Mouse (Mus musculus): Measurements from ENCODE around the gene Tulp3. TPM values are rescaled to one million over a fixed set of nuclear protein-coding genes. Genes with fewer than 3 reads are reported as not detected.
A peak's percentile ranks its signal among the peaks of the same experiment; 100 is the strongest.
"Not testable (repeated sequence)": the region's sequence is repeated elsewhere in the genome, so short reads cannot be mapped to it uniquely, and the experiment has no call there.

Tulp3 gene
- total RNA-seq, 2 experiments from 2014 or later: 16.2 to 22.1 TPM

DNA sequence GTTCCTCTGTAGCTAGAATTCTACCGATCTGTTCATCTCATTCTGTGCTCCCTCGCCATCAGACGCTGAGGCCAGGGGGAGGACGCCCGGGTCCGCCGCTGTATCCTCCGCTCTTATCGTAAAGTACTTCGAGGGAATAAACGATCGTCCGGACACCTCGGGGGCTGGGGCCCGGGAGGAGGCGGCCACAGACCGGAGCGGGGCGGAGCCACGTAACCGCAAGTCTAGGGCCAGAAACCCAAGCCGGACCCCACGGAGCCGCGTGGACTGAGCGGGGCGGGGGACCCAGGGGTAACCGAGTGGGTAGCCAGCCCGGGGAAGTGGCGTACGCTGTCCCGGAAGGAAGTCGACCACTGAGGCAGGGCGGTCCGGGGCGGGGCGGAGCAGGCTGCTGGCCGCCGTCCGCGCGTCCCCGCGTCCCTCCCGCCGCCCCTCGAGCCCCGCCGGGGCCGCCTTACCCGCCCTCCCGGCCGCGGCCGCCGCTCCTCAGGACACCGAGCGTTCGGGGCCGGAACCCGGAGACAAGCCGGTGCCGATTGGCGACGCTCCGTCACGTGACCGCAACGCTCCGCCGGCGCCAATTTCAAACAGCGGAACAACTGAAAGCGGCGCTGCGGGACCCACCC, 6.8 kb upstream of the Tulp3 start, which contains the start of the genes Rhno1 and Foxm1:
Gene Rhno1 (minus strand): TSS at position 531 of the 626 bp plus-strand sequence.
Gene Foxm1 (plus strand): TSS at position 587 of the 626 bp plus-strand sequence.
- peak; percentile 77 to 87 for DNase-seq (ENCODE audit: low spot score in 2 of 2)
- intact Hi-C loops (cut with DNase I): loop anchor here (5.0 kb wide), 1 partner anchor 50 kb away; no protein-coding TSS in a partner anchor

- intact Hi-C loops (cut with DNase I): loop anchor here (5.0 kb wide), 1 partner anchor 50 kb away; no protein-coding TSS in a partner anchor
Measured at GRCm38 (mm10) chr6:128361901-128362300, 6.2 kb upstream of the Tulp3 start.

DNA sequence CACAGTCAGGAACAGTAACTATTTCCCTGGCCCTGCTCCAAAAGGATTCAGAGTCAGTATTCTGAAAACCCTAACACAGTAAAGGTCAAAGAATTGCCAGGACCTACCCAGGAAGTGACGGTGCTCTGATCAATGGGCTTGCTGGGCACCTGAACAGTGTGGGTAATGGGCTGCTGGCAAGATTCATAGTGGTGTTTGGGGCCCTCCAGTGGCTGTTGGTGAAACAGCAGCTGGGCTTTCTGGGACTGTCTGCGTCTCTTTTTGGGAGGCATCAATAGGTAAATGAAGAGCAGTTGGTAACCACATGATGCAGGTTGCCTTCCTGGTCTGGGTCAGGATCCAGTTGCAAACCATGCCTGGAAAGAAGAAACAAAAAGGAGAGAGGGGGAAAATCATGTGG, 3.3 kb upstream of the Tulp3 start:
- peak; percentile 72 to 75 for DNase-seq (ENCODE audit: low spot score in 2 of 2)
- intact Hi-C loops (cut with DNase I): loop anchor here (1.0 to 5.0 kb wide), 2 partner anchors 41 to 127 kb away; no protein-coding TSS in a partner anchor

More at GRCm38 (mm10) chr6:128361901-128362300, 6.2 kb upstream of the Tulp3 start:
- no peak for DNase-seq (ENCODE audit: low spot score in 2 of 2)

- DNase-seq (ENCODE audit: low spot score in 2 of 2): peak; percentile 51 to 55
- intact Hi-C loops (cut with DNase I): loop anchor here (5.0 kb wide), 1 partner anchor 123 kb away; no protein-coding TSS in a partner anchor
Measured at GRCm38 (mm10) chr6:128355201-128355681, 410 bp downstream of the Tulp3 start.

DNA sequence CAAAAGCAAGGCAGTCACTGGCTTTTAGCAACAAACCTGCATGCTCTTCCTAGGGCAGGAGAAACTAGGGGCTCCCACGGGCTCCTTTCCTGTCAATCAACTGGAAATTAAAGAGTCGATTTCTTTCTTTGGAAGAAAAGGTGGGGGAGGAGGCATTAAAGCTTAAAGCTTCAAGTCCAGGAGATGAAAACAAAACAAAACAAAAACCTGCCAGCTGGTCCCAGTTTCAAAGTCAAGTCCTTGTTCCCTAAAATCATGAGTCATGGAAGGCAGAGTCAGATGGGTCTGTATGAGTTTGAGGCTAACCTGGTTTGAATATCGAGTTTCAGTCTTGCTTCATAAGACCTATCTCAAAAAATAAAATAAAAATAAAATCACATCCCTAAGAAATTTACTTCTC, 1.5 kb downstream of the Tulp3 start:
- intact Hi-C loops (cut with DNase I): no loop called here
- no peak for DNase-seq (ENCODE audit: low spot score in 2 of 2)

- intact Hi-C loops (cut with DNase I): no loop called here
- peak in 1 of 2 experiments; percentile 47 for DNase-seq (ENCODE audit: low spot score in 2 of 2)
Measured at GRCm38 (mm10) chr6:128349711-128350110, 5.9 kb downstream of the Tulp3 start.

DNA sequence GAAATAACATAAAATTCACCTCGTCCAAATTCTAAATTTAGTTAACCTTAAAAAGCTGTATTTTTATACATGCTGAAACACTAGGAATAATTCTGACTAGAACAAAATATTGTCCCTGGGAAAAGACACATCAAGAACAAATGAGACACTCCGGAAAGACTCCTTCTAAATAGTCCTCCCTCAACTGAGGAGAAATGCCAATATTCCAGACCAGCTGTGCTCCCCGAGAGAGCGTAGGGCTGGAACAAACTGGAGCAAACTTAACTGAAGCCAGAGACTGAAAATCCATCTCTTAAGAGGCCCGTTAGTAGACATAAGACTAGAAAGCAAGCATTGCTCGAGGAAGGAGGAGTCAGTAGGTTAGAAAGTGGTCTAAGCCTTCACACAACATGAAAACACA, 8.9 kb downstream of the Tulp3 start:
- peak in 1 of 2 experiments; percentile 53 for DNase-seq (ENCODE audit: low spot score in 2 of 2)
- intact Hi-C loops (cut with DNase I): no loop called here

GRCm38 (mm10) chr6:128345623-128346022, 10.0 kb downstream of the Tulp3 start:
- no peak for DNase-seq (ENCODE audit: low spot score in 2 of 2)
- intact Hi-C loops (cut with DNase I): no loop called here

DNA sequence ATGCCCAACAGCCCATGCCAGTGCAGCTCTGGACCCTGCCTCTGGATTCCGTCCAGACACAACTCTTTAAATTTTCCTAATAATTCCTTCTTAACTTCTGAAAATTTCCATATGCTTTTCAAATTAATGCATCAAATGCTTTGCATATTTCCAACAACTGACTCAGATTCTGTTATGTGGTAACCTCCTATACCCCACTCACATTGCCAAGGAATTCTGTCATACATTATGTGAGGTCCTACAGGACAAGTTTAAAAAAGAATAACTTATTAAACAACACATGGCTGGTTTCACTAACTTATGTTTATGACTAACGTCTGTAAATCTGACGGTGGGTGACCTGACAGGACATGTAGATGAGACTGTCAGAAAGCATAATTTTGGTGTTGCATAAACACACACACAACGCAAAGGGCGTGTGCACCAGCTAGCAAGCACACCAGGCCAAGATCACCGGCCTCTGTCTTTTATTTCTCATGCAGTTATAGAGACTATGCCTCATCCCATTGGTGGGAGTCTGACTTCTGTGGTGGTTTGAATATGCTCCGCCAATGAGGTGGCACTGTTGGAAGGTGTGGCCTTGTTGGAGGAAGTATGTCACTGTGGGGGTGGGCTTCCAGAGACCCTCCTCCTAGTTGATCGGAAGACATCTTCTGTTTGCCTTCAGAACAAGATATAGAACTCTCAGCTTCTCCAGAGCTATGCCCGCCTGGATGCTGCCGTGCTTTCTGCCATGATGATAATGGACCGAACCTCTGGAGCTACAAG, 13.5 kb downstream of the Tulp3 start:
- DNase-seq (ENCODE audit: low spot score in 2 of 2): no peak
- intact Hi-C loops (cut with DNase I): no loop called here

GRCm38 (mm10) chr6:128338876-128339275, 16.8 kb downstream of the Tulp3 start:
- intact Hi-C loops (cut with DNase I): no loop called here
- DNase-seq (ENCODE audit: low spot score in 2 of 2): no peak

DNA sequence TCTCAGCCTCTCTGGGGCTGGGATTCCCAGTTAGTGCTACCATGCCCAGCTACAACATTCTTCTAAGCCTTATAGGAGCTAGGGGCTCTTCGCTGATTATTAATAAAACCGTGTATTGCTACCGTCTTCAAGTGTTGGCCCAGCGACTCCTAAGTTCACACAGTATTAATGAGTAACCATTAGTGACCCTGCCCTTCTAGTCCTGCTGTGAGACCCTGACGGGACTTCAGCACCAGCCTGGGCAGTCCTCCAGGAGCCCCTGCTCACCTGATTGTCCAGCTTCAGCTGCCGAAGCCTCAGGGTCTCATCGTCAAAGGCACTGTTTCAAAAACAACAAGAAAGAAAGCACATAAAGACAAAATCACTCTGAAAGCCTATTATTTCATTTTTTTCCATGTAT, 18.2 kb downstream of the Tulp3 start:
- intact Hi-C loops (cut with DNase I): no loop called here
- DNase-seq (ENCODE audit: low spot score in 2 of 2): no peak

DNA sequence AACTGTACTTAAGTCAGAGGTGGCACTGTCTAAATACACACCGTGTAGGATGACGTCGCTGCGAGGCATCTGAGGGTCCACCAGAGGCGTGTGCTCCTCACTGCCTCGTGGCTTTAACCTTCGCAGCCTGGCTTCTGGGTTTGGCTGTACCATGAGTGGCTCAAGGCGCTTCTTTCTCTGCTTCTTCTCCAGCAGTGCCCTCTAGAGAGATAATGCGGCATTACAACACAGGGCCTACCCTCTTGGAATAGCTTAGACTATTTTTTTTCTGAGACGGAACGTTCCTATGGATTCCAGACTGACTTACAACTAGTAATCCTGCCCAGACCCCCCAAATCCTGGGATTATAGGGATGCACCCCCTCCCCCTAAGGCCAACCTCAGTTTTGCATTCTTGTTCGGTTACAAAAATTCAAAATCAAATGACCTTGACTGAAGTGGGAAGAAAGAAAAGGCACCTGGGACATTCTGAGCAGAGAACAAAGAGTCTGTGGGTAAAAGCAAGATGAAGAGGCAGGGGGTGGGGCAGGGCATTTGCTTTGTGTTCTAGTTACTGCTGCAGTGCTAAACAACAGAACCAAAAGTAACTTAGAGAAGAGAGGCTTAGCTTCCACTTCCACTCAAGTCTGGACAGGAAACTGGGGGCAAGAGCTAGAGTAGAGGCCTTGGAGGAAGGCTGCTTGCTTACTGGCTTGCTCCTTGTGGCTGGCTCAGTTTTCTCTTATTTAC, 21.1 kb downstream of the Tulp3 start:
- intact Hi-C loops (cut with DNase I): no loop called here
- peak; percentile 49 to 78 for DNase-seq (ENCODE audit: low spot score in 2 of 2)

GRCm38 (mm10) chr6:128318317-128318716, 37.3 kb downstream of the Tulp3 start:
- peak; percentile 77 to 78 for DNase-seq (ENCODE audit: low spot score in 2 of 2)
- intact Hi-C loops (cut with DNase I): loop anchor here (1.0 to 5.0 kb wide), 2 partner anchors 41 to 94 kb away; no protein-coding TSS in a partner anchor

GRCm38 (mm10) chr6:128315597-128315996, 40.1 kb downstream of the Tulp3 start:
- intact Hi-C loops (cut with DNase I): loop anchor here (5.0 kb wide), 1 partner anchor 97 kb away; no protein-coding TSS in a partner anchor

GRCm38 (mm10) chr6:128314796-128315195, 40.9 kb downstream of the Tulp3 start:
- DNase-seq (ENCODE audit: low spot score in 2 of 2): no peak
- intact Hi-C loops (cut with DNase I): loop anchor here (5.0 kb wide), 1 partner anchor 98 kb away; no protein-coding TSS in a partner anchor

More at GRCm38 (mm10) chr6:128315597-128315996, 40.1 kb downstream of the Tulp3 start:
- no peak for DNase-seq (ENCODE audit: low spot score in 2 of 2)

- peak; percentile 28 to 33 for DNase-seq (ENCODE audit: low spot score in 2 of 2)
- intact Hi-C loops (cut with DNase I): loop anchor here (1.0 kb wide), 1 partner anchor 74 kb away; no protein-coding TSS in a partner anchor
Measured at GRCm38 (mm10) chr6:128308311-128308710, 47.3 kb downstream of the Tulp3 start.

DNA sequence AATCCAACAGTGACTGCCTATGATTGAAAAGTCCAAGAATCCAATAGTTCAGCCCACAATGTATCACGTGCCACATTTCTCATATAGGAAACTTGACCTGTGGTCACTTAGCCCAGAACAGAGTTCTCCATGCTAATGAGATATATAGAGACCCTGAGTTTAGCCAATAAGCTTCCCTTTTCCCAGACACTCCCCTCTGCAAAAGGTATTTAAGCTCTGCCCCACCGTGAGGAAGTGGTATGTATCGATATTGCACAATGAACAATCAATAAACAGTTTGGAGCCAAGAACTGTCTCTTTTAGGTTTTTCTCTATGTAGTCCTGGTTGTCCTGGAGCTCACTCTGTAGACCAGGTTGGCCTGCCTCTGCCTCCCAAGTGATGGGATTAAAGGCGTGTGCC, 50.9 kb downstream of the Tulp3 start:
- no peak for DNase-seq (ENCODE audit: low spot score in 2 of 2)
- intact Hi-C loops (cut with DNase I): no loop called here

DNA sequence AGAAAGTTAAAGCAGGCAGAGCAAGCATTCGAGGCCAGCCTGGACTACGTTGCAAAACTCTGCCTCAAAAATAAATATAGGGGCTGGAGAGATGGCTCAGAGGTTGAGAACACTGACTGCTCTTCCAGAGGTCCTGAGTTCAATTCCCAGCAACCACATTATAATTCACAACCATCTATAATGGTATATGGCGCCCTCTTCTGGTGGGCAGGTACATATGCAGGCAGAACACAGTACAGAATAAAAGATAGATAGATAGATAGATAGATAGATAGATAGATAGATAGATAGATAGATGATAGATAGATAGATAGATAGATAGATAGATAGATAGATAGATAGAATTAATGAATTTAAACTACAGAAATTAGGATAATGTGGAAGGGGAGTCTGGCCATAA, 53.0 kb downstream of the Tulp3 start:
- intact Hi-C loops (cut with DNase I); DNase-seq (ENCODE audit: low spot score in 2 of 2): not testable (repeated sequence)

GRCm38 (mm10) chr6:128301891-128302290, 53.8 kb downstream of the Tulp3 start:
- intact Hi-C loops (cut with DNase I): no loop called here
- no peak for DNase-seq (ENCODE audit: low spot score in 2 of 2)

Measured in left cerebral cortex, postnatal 25 days (tissue).